In genomic region chr2:118007539-118008427, GRCm38 (mm10) we compare ENCODE assay signal across 8 mouse cellular contexts.
DNase-seq lines count a peak whose midpoint lies in the region; ATAC-seq and TF ChIP-seq lines count a peak whose summit lies in the region.

No protein-coding gene starts in this region.

- no peak overlapping the region for H3K9ac ChIP-seq in ES-E14 (ENCODE audit: insufficient read depth, low read depth, low read length, poor library complexity, severe bottlenecking)
- no peak overlapping the region for H3K9ac ChIP-seq in heart, embryonic 11.5 days (ENCODE audit: low read depth, low read length)

- 0 out of 2 replicates have a peak overlapping the region, but pooled peaks have one; percentile 10 for H3K27ac ChIP-seq in ES-E14 (ENCODE audit: insufficient read depth, low read depth, low read length, poor library complexity, severe bottlenecking)
- H3K27ac ChIP-seq in heart, embryonic 11.5 days (ENCODE audit: low read depth, low read length) = 0 out of 2 replicates have a peak overlapping the region, but pooled peaks have one; percentile 22
- H3K27ac ChIP-seq in macrophage = peak overlapping the region; percentile 95

- no peaks in the 10 kb centered on the region for H3K79me2 ChIP-seq in macrophage (ENCODE audit: inconsistent target)

- ATAC-seq in heart, embryonic 11.5 days (replicated peaks; ENCODE audit: insufficient number of reproducible peaks, low FRiP score, low TSS enrichment) = 0 out of 2 replicates have a peak, but pooled peaks have one; percentile 31

- H3K4me3 ChIP-seq in ES-E14 (ENCODE audit: insufficient read depth in 1 of 2, low read depth in 1 of 2, low read length in 2 of 2, poor library complexity in 1 of 2, severe bottlenecking in 1 of 2) (no peak overlapping the region), macrophage (ENCODE audit: inconsistent target) (no peak overlapping the region)
- H3K4me3 ChIP-seq in heart, embryonic 11.5 days (ENCODE audit: low read depth, low read length) = no peak overlapping the region

- 45% methylated on average over 10 of the region's 10 CpGs for WGBS in heart, embryonic 11.5 days (ENCODE audit: insufficient replicate concordance)
- WGBS in macrophage (ENCODE audit: missing documents) = 27% methylated on average over 10 of the region's 10 CpGs

- no peaks in the 10 kb centered on the region for H3K27me3 ChIP-seq in heart, embryonic 11.5 days (ENCODE audit: control insufficient read depth, insufficient read depth, low read length)

- H3K36me3 ChIP-seq in ES-E14 (ENCODE audit: control insufficient read depth, insufficient read depth, low read length, poor library complexity, severe bottlenecking) (no peaks in the 10 kb centered on the region), macrophage (ENCODE audit: inconsistent target) (no peaks in the 10 kb centered on the region)
- H3K36me3 ChIP-seq in heart, embryonic 11.5 days (ENCODE audit: control insufficient read depth, insufficient read depth, low read length) = no peaks in the 10 kb centered on the region

- in situ Hi-C loops in ES-E14 (cut with MboI; ENCODE audit: low sequenced_read_pairs in 2 of 2, unreplicated experiment in 2 of 2) = no loop called here

- no peak for DNase-seq in ES-E14 (ENCODE audit: low read depth, low spot score)
- peak; percentile 12 for DNase-seq in adrenal gland, adult 8-10 months
- peak; percentile 33 for DNase-seq in kidney, postnatal 14 days
- peak; percentile 44 for DNase-seq in thymus, postnatal 14 days
- DNase-seq in right cerebral cortex, postnatal 4 days = no peak
- no peak for DNase-seq in cerebellum, adult 11 months

- H3K4me2 ChIP-seq in heart, embryonic 11.5 days = 0 out of 2 replicates have a peak overlapping the region, but pooled peaks have one; percentile 14

- H3K9me3 ChIP-seq in ES-E14 (ENCODE audit: control insufficient read depth, insufficient read depth, low read depth, low read length) = no peaks in the 10 kb centered on the region
- H3K9me3 ChIP-seq in heart, embryonic 11.5 days (replicated peaks; ENCODE audit: control insufficient read depth, low read length) = no peaks in the 10 kb centered on the region

- no peaks in the 10 kb centered on the region for H3K4me1 ChIP-seq in ES-E14 (ENCODE audit: control insufficient read depth in 2 of 2, insufficient read depth in 2 of 2, low read length in 2 of 2, poor library complexity in 1 of 2)
- H3K4me1 ChIP-seq in heart, embryonic 11.5 days (ENCODE audit: control insufficient read depth, insufficient read depth, low read length) = no peaks in the 10 kb centered on the region

TF ChIP-seq in ES-E14, 5 proteins besides CTCF, POLR2A, EP300 and RAD21:
- no peak for TF ChIP-seq HCFC1 (IDR thresholded peaks at IDR 0.05; ENCODE audit: borderline replicate concordance, insufficient read depth, low read length)
- no peak for TF ChIP-seq ZNF384 (IDR thresholded peaks at IDR 0.05; ENCODE audit: low read depth, low read length)
- no peak for TF ChIP-seq ZC3H11A (IDR thresholded peaks at IDR 0.05; ENCODE audit: borderline replicate concordance, low read depth, low read length)
- no peak for TF ChIP-seq CHD2 (IDR thresholded peaks at IDR 0.05; ENCODE audit: low read depth, low read length)
- TF ChIP-seq MAFK (IDR thresholded peaks at IDR 0.05; ENCODE audit: insufficient read depth, low read depth, low read length) = no peak

Comparison
In these comparisons a context has a peak if more than half of its experiments do, and no peak if none do; other contexts are left out.
1. DNase-seq: peak in adrenal gland, adult 8-10 months (single experiment), kidney, postnatal 14 days (single experiment) and thymus, postnatal 14 days (single experiment); none in ES-E14 (single experiment), right cerebral cortex, postnatal 4 days (single experiment) and cerebellum, adult 11 months (single experiment).
2. H3K27ac ChIP-seq: peak in every context shown above with its lines; median percentile 95 in macrophage; 22 in heart, embryonic 11.5 days; 10 in ES-E14.